ENCODE assay signal across 8 mouse cellular contexts in genomic region chr11:48774443-48775298, GRCm38 (mm10). TPM values are rescaled to one million over a fixed set of nuclear protein-coding genes. Genes with fewer than 3 reads are reported as not detected.
DNase-seq lines count a peak whose midpoint lies in the region; ATAC-seq and TF ChIP-seq lines count a peak whose summit lies in the region.

No protein-coding gene starts in this region.

- no peak overlapping the region for H3K27ac ChIP-seq in embryonic facial prominence, embryonic 15.5 days (replicated peaks)
- no peak overlapping the region for H3K27ac ChIP-seq in hindbrain, embryonic 12.5 days
- H3K27ac ChIP-seq in stomach, embryonic 14.5 days (ENCODE audit: low read length), result no peak overlapping the region

- peak overlapping the region; percentile 27; the same call in 1 of the 2 replicates for H3K4me2 ChIP-seq in embryonic facial prominence, embryonic 15.5 days (replicated peaks)
- peak overlapping the region; percentile 24 for H3K4me2 ChIP-seq in hindbrain, embryonic 12.5 days (replicated peaks)
- peak overlapping the region; percentile 30; the same call in 1 of the 2 replicates for H3K4me2 ChIP-seq in stomach, embryonic 14.5 days (replicated peaks; ENCODE audit: low read depth, low read length)

- in situ Hi-C loops in Patski (cut with MboI; ENCODE audit: low pct_unique_long_range_greater_than_20kb), result loop anchor here (10.0 kb wide), 1 partner anchor 180 kb away; no protein-coding TSS in a partner anchor

- no peak for ATAC-seq in Patski
- ATAC-seq in embryonic facial prominence, embryonic 15.5 days (ENCODE audit: insufficient number of reproducible peaks, low FRiP score, low TSS enrichment, low read depth), result no peak
- peak; percentile 27; the same call in 1 of the 2 replicates for ATAC-seq in hindbrain, embryonic 12.5 days (ENCODE audit: low FRiP score)
- peak; percentile 57 for ATAC-seq in megakaryocyte progenitor cell, adult 5-6 weeks (replicated peaks; ENCODE audit: poor library complexity)
- no peak for ATAC-seq in stomach, embryonic 14.5 days (ENCODE audit: insufficient number of reproducible peaks, insufficient read depth, low FRiP score, low read depth)

- TF ChIP-seq CTCF in Patski (IDR thresholded peaks at IDR 0.05), result peak; percentile 67

- intact Hi-C loops in left cerebral cortex, postnatal 25 days (cut with DNase I), result loop anchor here (10.0 kb wide), 2 partner anchors 1860 to 1910 kb away; no protein-coding TSS in a partner anchor

- 32% methylated on average over 17 of the region's 17 CpGs for WGBS in embryonic facial prominence, embryonic 15.5 days
- WGBS in hindbrain, embryonic 12.5 days, result 38% methylated on average over 17 of the region's 17 CpGs
- 31% methylated on average over 17 of the region's 17 CpGs for WGBS in stomach, embryonic 14.5 days

- H3K27me3 ChIP-seq in Patski, result no peaks in the 10 kb centered on the region
- no peaks in the 10 kb centered on the region for H3K27me3 ChIP-seq in embryonic facial prominence, embryonic 15.5 days
- no peaks in the 10 kb centered on the region for H3K27me3 ChIP-seq in hindbrain, embryonic 12.5 days
- H3K27me3 ChIP-seq in stomach, embryonic 14.5 days (ENCODE audit: control insufficient read depth, insufficient read depth, low read length), result no peaks in the 10 kb centered on the region

- H3K4me1 ChIP-seq in embryonic facial prominence, embryonic 15.5 days, result peaks cover 6% of the 10 kb centered on the region
- H3K4me1 ChIP-seq in hindbrain, embryonic 12.5 days, result no peaks in the 10 kb centered on the region
- 0 out of 2 replicates have a peak, but pooled peaks cover 3% of the 10 kb centered on the region for H3K4me1 ChIP-seq in stomach, embryonic 14.5 days (ENCODE audit: control insufficient read depth, insufficient read depth, low read length)

- POLR2A ChIA-PET in Patski (lab: Charles Lee), result interaction anchor here (0.6 to 0.7 kb wide), 2 partner anchors 23 to 25 kb away, joined by 3 to 7 read pairs; partner anchors contain the start of gene Rack1

- no peaks in the 10 kb centered on the region for H3K36me3 ChIP-seq in embryonic facial prominence, embryonic 15.5 days
- H3K36me3 ChIP-seq in hindbrain, embryonic 12.5 days, result no peaks in the 10 kb centered on the region
- no peaks in the 10 kb centered on the region for H3K36me3 ChIP-seq in stomach, embryonic 14.5 days (ENCODE audit: control insufficient read depth, insufficient read depth, low read length)

- CTCF ChIA-PET in Patski (lab: Charles Lee), result interaction anchor here (0.8 to 2.8 kb wide), 11 partner anchors 9 to 380 kb away, joined by 3 to 16 read pairs (median 5); partner anchors contain the start of genes Olfr1394 and Olfr1396

- peak; percentile 55 for DNase-seq in gastrocnemius, adult 18-20 months (ENCODE audit: low spot score)
- no peak for DNase-seq in gastrocnemius, postnatal 25 days
- no peak for DNase-seq in Patski (ENCODE audit: low read depth, low spot score)
- peak; percentile 68 to 74 for DNase-seq in left cerebral cortex, postnatal 25 days (ENCODE audit: low spot score in 2 of 2)

- H3K9ac ChIP-seq in embryonic facial prominence, embryonic 15.5 days, result no peak overlapping the region
- no peak overlapping the region for H3K9ac ChIP-seq in hindbrain, embryonic 12.5 days
- H3K9ac ChIP-seq in stomach, embryonic 14.5 days (replicated peaks; ENCODE audit: low read depth, low read length), result no peak overlapping the region

- H3K9me3 ChIP-seq in embryonic facial prominence, embryonic 15.5 days (replicated peaks), result no peaks in the 10 kb centered on the region
- H3K9me3 ChIP-seq in hindbrain, embryonic 12.5 days (replicated peaks), result no peaks in the 10 kb centered on the region
- H3K9me3 ChIP-seq in stomach, embryonic 14.5 days (ENCODE audit: control insufficient read depth, low read depth, low read length), result no peaks in the 10 kb centered on the region

- 0 out of 2 replicates have a peak overlapping the region, but pooled peaks have one; percentile 7 for H3K4me3 ChIP-seq in embryonic facial prominence, embryonic 15.5 days (replicated peaks)
- no peak overlapping the region for H3K4me3 ChIP-seq in hindbrain, embryonic 12.5 days
- no peak overlapping the region for H3K4me3 ChIP-seq in stomach, embryonic 14.5 days (ENCODE audit: low read depth, low read length)

RNA-seq across cellular contexts. Expression of gene Rack1, which starts 25.5 kb away (rescaled TPM):
- 100 to 1,000 TPM; 383 to 411 TPM for total RNA-seq in gastrocnemius, adult 18-20 months (2021)
- total RNA-seq in gastrocnemius, postnatal 25 days (2021), result 100 to 1,000 TPM; 321 to 324 TPM
- 1,050 TPM for polyA plus RNA-seq in Patski (2021)
- polyA plus RNA-seq in embryonic facial prominence, embryonic 15.5 days (2015; fragmentation: Nextera tagmentation; extraction: Ambion mirVana), result 718 and 762 TPM in 2 replicates
- polyA plus RNA-seq in hindbrain, embryonic 12.5 days (2016; fragmentation: Nextera tagmentation; extraction: Ambion mirVana), result 442 and 512 TPM in 2 replicates
- total RNA-seq in left cerebral cortex, postnatal 25 days (2021), result 100 to 1,000 TPM; 223 to 235 TPM
- 3,057 and 3,071 TPM in 2 replicates for total RNA-seq in megakaryocyte progenitor cell, adult 5-6 weeks (2015)
- 1,485 and 1,729 TPM in 2 replicates for total RNA-seq in megakaryocyte progenitor cell, adult 5-6 weeks (2017)
- polyA plus RNA-seq in stomach, embryonic 14.5 days (2014; fragmentation: Nextera tagmentation; extraction: Ambion mirVana), result 984 TPM in 2 replicates

RNA-seq across cellular contexts. Expression of gene Trim41, which starts 42.5 kb away (rescaled TPM):
- total RNA-seq in gastrocnemius, adult 18-20 months (2021), result 10 to 100 TPM; 15.7 to 22.6 TPM
- 10 to 100 TPM; 15.5 to 19.3 TPM for total RNA-seq in gastrocnemius, postnatal 25 days (2021)
- polyA plus RNA-seq in Patski (2021), result 63.9 TPM
- 7.5 and 8.1 TPM in 2 replicates for polyA plus RNA-seq in embryonic facial prominence, embryonic 15.5 days (2015; fragmentation: Nextera tagmentation; extraction: Ambion mirVana)
- 6.4 and 7.1 TPM in 2 replicates for polyA plus RNA-seq in hindbrain, embryonic 12.5 days (2016; fragmentation: Nextera tagmentation; extraction: Ambion mirVana)
- total RNA-seq in left cerebral cortex, postnatal 25 days (2021), result 10 to 100 TPM; 62.6 to 67.1 TPM
- total RNA-seq in megakaryocyte progenitor cell, adult 5-6 weeks (2015), result 11.7 and 12.6 TPM in 2 replicates
- total RNA-seq in megakaryocyte progenitor cell, adult 5-6 weeks (2017), result 63.3 and 72.7 TPM in 2 replicates
- 5.8 and 6.2 TPM in 2 replicates for polyA plus RNA-seq in stomach, embryonic 14.5 days (2014; fragmentation: Nextera tagmentation; extraction: Ambion mirVana)

RNA-seq across cellular contexts. Expression of gene Trim7, which starts 51.3 kb away (rescaled TPM):
- 10 to 100 TPM; 34.7 to 41.9 TPM for total RNA-seq in gastrocnemius, adult 18-20 months (2021)
- total RNA-seq in gastrocnemius, postnatal 25 days (2021), result 10 to 100 TPM; 57.3 to 57.9 TPM
- polyA plus RNA-seq in Patski (2021), result 9.5 TPM
- polyA plus RNA-seq in embryonic facial prominence, embryonic 15.5 days (2015; fragmentation: Nextera tagmentation; extraction: Ambion mirVana), result 5.4 and 5.8 TPM in 2 replicates
- polyA plus RNA-seq in hindbrain, embryonic 12.5 days (2016; fragmentation: Nextera tagmentation; extraction: Ambion mirVana), result 0.70 and 1.6 TPM in 2 replicates
- 1 to 10 TPM; 1.4 to 2.2 TPM for total RNA-seq in left cerebral cortex, postnatal 25 days (2021)
- total RNA-seq in megakaryocyte progenitor cell, adult 5-6 weeks (2015), result 0.12 and 0.32 TPM in 2 replicates
- total RNA-seq in megakaryocyte progenitor cell, adult 5-6 weeks (2017), result 0.51 and 3.5 TPM in 2 replicates
- 1.4 and 2.1 TPM in 2 replicates for polyA plus RNA-seq in stomach, embryonic 14.5 days (2014; fragmentation: Nextera tagmentation; extraction: Ambion mirVana)

RNA-seq across cellular contexts. Expression of gene Gm12184, which starts 51.8 kb away (rescaled TPM):
- 1 to 10 TPM; 1.8 to 2.5 TPM for total RNA-seq in gastrocnemius, adult 18-20 months (2021)
- 1 to 10 TPM in 1 of 2 experiments, under 1 TPM in 1; 0.67 to 3.2 TPM for total RNA-seq in gastrocnemius, postnatal 25 days (2021)
- 3.4 TPM for polyA plus RNA-seq in Patski (2021)
- polyA plus RNA-seq in embryonic facial prominence, embryonic 15.5 days (2015; fragmentation: Nextera tagmentation; extraction: Ambion mirVana), result 2.3 and 4.9 TPM in 2 replicates
- polyA plus RNA-seq in hindbrain, embryonic 12.5 days (2016; fragmentation: Nextera tagmentation; extraction: Ambion mirVana), result 7.2 and 10.0 TPM in 2 replicates
- total RNA-seq in left cerebral cortex, postnatal 25 days (2021), result 1 to 10 TPM in 1 of 2 experiments, under 1 TPM in 1; 0.99 to 1.5 TPM
- total RNA-seq in megakaryocyte progenitor cell, adult 5-6 weeks (2015), result 4.6 and 6.8 TPM in 2 replicates
- total RNA-seq in megakaryocyte progenitor cell, adult 5-6 weeks (2017), result 14.6 and 22.1 TPM in 2 replicates
- polyA plus RNA-seq in stomach, embryonic 14.5 days (2014; fragmentation: Nextera tagmentation; extraction: Ambion mirVana), result 4.5 and 4.9 TPM in 2 replicates

Comparison
In these comparisons a context has a peak if more than half of its experiments do, and no peak if none do; other contexts are left out.
1. DNase-seq: peak in gastrocnemius, adult 18-20 months (single experiment) and left cerebral cortex, postnatal 25 days (2 of 2); none in gastrocnemius, postnatal 25 days (single experiment) and Patski (single experiment).
2. ATAC-seq: peak in hindbrain, embryonic 12.5 days (single experiment) and megakaryocyte progenitor cell, adult 5-6 weeks (single experiment); none in Patski (single experiment), embryonic facial prominence, embryonic 15.5 days (single experiment) and stomach, embryonic 14.5 days (single experiment).
3. RNA of gene Trim7, which starts 51.3 kb away (total RNA-seq): 57.3 to 57.9 TPM in gastrocnemius, postnatal 25 days and 34.7 to 41.9 TPM in gastrocnemius, adult 18-20 months; 0.12 to 3.5 TPM in megakaryocyte progenitor cell, adult 5-6 weeks and 1.4 to 2.2 TPM in left cerebral cortex, postnatal 25 days; every median in the first group is over 4 times any median in the second.
4. Peak in every context shown above with its lines, with median percentiles within 50 percentile points of each other: H3K4me2 ChIP-seq.